Mouse (Mus musculus): ENCODE measurements around the gene Tspan17. TPM values are rescaled to one million over a fixed set of nuclear protein-coding genes. Genes with fewer than 3 reads are reported as not detected.
"Not testable (repeated sequence)": the region's sequence is repeated elsewhere in the genome, so short reads cannot be mapped to it uniquely, and the experiment has no call there.

Gene Tspan17
- polyA plus RNA-seq, 1 experiment from 2014 or later, result 80.8 TPM

DNA sequence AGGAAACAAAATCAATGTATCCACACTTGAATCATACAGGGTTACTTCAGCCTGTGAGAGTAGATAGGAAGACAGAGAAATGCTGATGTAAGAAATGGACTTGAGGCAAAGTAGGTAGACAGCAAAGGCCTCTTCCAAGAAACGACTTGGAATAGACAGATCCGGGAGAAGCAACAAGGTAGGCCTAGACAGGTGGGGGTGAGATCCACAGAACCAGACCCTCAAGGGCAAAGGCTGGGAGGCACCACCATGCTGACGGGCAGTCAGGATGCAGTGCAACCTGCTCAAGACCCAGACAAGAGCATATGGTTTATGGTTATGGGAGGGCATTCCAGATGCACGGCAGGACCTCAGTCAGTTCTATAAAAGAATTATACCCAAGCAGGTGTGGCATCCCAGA is 22.2 kb upstream of the Tspan17 start:
- Histone ChIP-seq H3K9ac (no peak overlapping the region), H3K4me2 (peak overlapping the region; percentile 70; the same call in 1 of the 2 replicates), H3K4me3 (no peak overlapping the region), H3K9me3 (no peaks in the 10 kb centered on the region), H3K36me3 (no peaks in the 10 kb centered on the region), H3K27me3 (peaks cover 56% of the 10 kb centered on the region), H3K27ac (replicated peaks) (no peak overlapping the region), H3K4me1 (replicated peaks) (peaks cover 22% of the 10 kb centered on the region)
- ATAC-seq (ENCODE audit: low read depth), result no peak
- WGBS, result 72% methylated on average over 4 of the region's 4 CpGs

DNA sequence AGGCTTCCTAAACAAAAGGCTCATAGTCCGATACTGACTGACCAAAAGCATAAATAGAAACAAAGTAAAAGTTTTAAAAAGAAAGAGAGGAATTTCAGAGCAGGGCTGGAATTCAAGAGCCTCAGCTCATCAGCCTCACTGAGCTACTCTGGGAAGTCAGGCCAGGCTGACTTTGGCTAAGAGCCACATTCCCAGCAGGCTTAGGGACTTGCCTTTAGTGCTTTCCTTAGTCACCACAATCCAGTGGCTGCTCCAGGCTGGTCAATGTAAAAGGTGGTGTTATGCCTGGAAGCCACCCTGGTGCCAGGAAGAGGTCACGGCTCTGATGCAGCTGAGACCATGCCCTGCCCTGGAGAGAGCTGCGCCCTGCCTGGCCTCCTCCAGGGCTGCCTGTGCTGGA is 8.6 kb upstream of the Tspan17 start:
- Histone ChIP-seq H3K36me3 (no peaks in the 10 kb centered on the region), H3K9ac (no peak overlapping the region), H3K27ac (replicated peaks) (no peak overlapping the region), H3K4me2 (no peak overlapping the region), H3K4me1 (replicated peaks) (0 out of 2 replicates have a peak, but pooled peaks cover 3% of the 10 kb centered on the region), H3K27me3 (no peaks in the 10 kb centered on the region), H3K9me3 (no peaks in the 10 kb centered on the region), H3K4me3 (no peak overlapping the region)
- no peak for ATAC-seq (ENCODE audit: low read depth)
- 78% methylated on average over 3 of the region's 3 CpGs for WGBS

DNA sequence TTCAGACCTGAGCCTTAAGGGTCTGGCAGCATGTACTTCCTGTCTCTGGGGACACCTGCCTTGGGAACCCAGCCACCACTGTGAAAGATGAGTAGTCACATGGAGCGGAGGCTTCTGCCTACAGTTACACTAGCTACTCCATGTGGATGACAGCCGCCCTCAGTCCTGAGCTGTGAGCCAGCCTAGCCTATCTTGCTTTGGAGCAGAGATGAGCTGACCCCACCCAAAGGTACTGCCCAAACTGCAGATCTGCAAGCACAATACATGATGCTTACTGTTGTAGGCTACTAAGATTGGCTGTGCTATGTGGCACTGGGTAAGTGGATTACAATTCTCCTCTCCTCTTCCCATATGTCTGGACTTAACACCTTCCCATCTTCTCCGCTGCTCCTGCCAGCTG is 8.1 kb upstream of the Tspan17 start:
- Histone ChIP-seq H3K9me3 (no peaks in the 10 kb centered on the region), H3K36me3 (no peaks in the 10 kb centered on the region), H3K4me1 (replicated peaks) (0 out of 2 replicates have a peak, but pooled peaks cover 3% of the 10 kb centered on the region), H3K4me3 (no peak overlapping the region), H3K9ac (no peak overlapping the region), H3K27ac (replicated peaks) (no peak overlapping the region), H3K4me2 (no peak overlapping the region), H3K27me3 (no peaks in the 10 kb centered on the region)
- peak; percentile 59 for ATAC-seq (ENCODE audit: low read depth)
- WGBS, result 90% methylated on average over 3 of the region's 3 CpGs

GRCm38 (mm10) chr13:54783235-54783634 is 5.9 kb upstream of the Tspan17 start:
- Histone ChIP-seq H3K4me3 (no peak overlapping the region), H3K9me3 (no peaks in the 10 kb centered on the region), H3K27ac (replicated peaks) (no peak overlapping the region), H3K4me1 (replicated peaks) (0 out of 2 replicates have a peak, but pooled peaks cover 3% of the 10 kb centered on the region), H3K4me2 (no peak overlapping the region), H3K27me3 (no peaks in the 10 kb centered on the region), H3K36me3 (no peaks in the 10 kb centered on the region), H3K9ac (no peak overlapping the region)
- 30% methylated on average over 2 of the region's 2 CpGs for WGBS
- ATAC-seq (ENCODE audit: low read depth), result no peak

- Histone ChIP-seq H3K4me3 (no peak within 1 kb of the TSS), H3K9ac (no peak within 1 kb of the TSS), H3K9me3 (no peaks in the 10 kb centered on the region), H3K27me3 (no peaks in the 10 kb centered on the region), H3K4me1 (replicated peaks) (peaks cover 3% of the 10 kb centered on the region; the same call in 1 of the 2 replicates), H3K36me3 (no peaks in the 10 kb centered on the region), H3K4me2 (no peak within 1 kb of the TSS), H3K27ac (replicated peaks) (no peak within 1 kb of the TSS)
- ATAC-seq (ENCODE audit: low read depth), result no peak
- WGBS, result 87% methylated on average over 4 of the region's 4 CpGs
Measured at GRCm38 (mm10) chr13:54783698-54784097, 5.5 kb upstream of the Tspan17 start, which contains the start of gene Eif4e1b. Eif4e1b (plus strand) TSS chr13:54783998.

DNA sequence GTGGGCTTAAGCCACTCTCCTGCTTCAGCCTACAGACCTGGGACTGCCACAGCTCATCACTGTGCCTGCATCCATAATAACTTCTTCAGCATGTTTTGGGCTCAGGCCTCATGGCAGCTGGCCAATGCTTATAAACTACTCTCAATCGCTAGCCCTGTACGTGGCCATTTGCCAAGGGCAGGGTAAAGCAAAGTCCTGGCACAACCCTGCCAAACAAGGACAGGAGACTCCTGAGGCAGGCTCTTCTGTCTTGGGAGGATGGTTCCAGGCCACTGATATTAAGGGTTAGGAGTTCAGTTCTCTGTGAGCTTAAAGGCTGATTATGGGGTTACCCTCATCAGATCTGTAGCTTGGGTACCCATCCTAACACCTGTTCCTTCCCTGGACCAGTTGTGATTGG is 1.6 kb upstream of the Tspan17 start:
- ATAC-seq (ENCODE audit: low read depth), result not testable (repeated sequence)
- 56% methylated on average over 2 of the region's 2 CpGs for WGBS

DNA sequence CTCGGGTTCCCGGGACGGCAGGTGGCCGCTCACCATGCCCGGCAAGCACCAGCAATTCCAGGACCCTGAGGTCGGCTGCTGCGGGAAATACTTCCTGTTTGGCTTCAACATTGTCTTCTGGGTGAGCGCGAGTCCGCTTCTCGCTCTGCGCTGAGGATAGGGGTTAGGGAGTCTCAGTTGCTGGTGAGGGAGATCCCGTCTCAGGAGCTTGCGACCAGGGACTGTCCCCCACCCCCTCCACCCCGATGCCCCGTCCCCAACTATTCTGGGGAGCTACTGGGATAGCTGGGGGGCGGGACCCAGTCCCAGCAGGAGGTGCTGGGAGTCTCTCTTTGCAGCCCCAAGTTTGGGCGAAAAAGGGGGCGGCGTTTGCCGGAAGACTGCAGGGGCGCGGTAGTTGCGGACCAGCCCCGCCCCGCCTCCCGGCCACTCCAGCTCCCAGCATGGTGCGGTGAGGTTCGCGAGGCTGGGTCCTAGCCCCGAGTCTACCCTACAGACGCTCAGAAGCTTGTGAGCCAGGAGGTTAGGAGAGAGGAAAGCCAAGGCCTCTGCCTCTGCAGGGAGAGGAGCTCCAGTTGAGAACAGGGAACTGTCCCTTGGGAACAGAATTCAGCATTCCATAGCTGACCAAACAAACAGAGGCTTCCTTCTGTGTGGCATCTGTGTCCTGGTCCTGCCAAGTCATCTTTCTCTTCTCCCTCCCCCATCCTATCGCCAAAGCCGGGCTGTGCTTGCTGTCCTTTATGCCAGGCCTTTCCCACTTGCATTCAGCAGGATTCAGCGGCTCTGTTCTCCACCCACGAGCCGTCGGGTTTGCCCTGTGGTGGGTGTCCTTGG is 602 bp downstream of the Tspan17 start:
- H3K9me3 ChIP-seq, result no peaks in the 10 kb centered on the region
- 1% methylated on average over 38 of the region's 38 CpGs for WGBS
- peak overlapping the region; percentile 67 for H3K9ac ChIP-seq
- H3K4me1 ChIP-seq (replicated peaks), result peaks cover 20% of the 10 kb centered on the region
- peak overlapping the region; percentile 57 for H3K4me3 ChIP-seq
- H3K36me3 ChIP-seq, result no peaks in the 10 kb centered on the region
- peak overlapping the region; percentile 94 for H3K4me2 ChIP-seq
- H3K27ac ChIP-seq (replicated peaks), result peak overlapping the region; percentile 46
- H3K27me3 ChIP-seq, result peaks cover 16% of the 10 kb centered on the region
- ATAC-seq (ENCODE audit: low read depth), result peak; percentile 49

More for the DNA sequence above, 1.6 kb upstream of the Tspan17 start:
- not testable (repeated sequence) for H3K4me2 ChIP-seq; H3K4me3 ChIP-seq; H3K36me3 ChIP-seq; H3K9ac ChIP-seq; H3K27ac ChIP-seq (replicated peaks); H3K9me3 ChIP-seq
- H3K4me1 ChIP-seq (replicated peaks), result peaks cover 20% of the 10 kb centered on the region
- peaks cover 16% of the 10 kb centered on the region for H3K27me3 ChIP-seq

DNA sequence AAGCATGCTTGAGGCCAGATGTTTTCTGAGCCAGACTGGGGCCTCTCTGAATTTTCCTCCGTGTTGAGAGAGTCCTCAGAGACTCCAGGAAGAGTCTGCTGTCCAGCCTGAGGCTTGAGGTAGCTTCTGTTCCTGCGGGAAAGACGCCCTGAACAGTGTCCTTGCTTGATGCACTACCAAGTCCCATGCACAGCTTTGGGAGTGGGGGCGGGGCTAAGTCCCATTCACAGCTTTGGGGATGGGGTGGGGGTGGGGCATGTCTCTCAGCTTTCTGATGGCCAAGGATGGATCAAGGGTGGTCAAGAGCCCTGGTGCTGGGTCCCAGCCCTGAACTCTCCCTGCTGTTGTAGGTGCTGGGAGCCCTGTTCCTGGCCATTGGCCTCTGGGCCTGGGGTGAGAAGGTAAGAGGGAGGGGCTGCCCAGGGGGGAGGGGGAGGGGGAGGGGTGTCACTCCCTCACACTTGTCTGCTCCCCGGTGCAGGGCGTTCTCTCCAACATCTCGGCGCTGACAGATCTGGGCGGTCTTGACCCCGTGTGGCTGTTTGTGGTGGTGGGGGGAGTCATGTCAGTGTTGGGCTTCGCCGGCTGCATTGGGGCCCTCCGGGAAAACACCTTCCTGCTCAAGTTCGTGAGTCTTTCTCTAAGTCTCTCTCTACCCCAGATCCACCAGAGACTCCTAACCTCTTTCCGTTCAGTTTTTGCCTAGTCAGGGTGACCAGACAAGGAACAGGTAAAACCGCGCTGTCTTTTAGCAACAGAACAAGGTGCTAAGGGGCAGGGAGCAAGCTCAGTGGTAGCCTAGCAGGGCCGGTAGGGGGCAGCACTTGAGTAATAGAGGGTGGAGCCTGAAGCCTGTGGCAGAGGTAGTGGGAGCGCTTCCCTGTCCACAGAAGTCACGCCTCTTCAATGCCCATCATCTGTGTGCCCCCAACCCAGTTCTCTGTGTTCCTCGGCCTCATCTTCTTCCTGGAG is 3.4 kb downstream of the Tspan17 start:
- WGBS, result 27% methylated on average over 18 of the region's 21 CpGs
- no peak overlapping the region for H3K27ac ChIP-seq (replicated peaks)
- no peaks in the 10 kb centered on the region for H3K36me3 ChIP-seq
- H3K4me2 ChIP-seq, result no peak overlapping the region
- ATAC-seq (ENCODE audit: low read depth), result no peak
- no peak overlapping the region for H3K4me3 ChIP-seq
- H3K9me3 ChIP-seq, result no peaks in the 10 kb centered on the region
- peaks cover 16% of the 10 kb centered on the region for H3K27me3 ChIP-seq
- H3K4me1 ChIP-seq (replicated peaks), result peaks cover 20% of the 10 kb centered on the region
- no peak overlapping the region for H3K9ac ChIP-seq

DNA sequence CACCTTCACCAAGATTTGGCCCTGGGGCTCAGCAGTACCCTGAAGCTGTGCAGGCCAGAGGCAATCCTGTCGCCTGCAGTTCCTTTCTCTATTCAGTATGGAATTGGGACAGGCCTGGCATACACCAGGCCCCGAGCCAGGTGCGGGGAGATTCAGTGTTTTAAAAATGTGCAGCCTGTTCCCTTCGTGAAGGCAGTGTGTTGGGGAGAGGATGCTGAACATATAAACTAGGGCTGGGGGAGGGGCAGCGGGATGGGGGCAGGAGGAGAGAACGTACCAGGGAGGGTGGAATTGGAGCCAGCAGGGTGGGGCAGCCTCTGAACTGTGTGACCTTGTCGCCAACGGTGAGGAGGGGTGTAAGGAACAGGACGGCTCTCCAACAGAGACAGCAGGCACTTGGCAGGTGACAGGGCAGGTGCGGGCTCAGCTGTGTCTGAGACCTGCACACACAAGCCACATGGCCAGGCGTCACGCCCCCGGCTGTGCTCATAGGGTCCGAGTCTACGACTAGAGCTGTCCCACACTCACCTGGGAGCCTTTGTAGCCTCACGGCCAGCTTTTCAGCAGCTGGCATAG is 4.9 kb downstream of the Tspan17 start:
- ATAC-seq (ENCODE audit: low read depth), result no peak
- H3K4me2 ChIP-seq, result no peak overlapping the region
- H3K4me1 ChIP-seq (replicated peaks), result peaks cover 20% of the 10 kb centered on the region
- no peaks in the 10 kb centered on the region for H3K36me3 ChIP-seq
- H3K9me3 ChIP-seq, result no peaks in the 10 kb centered on the region
- H3K27me3 ChIP-seq, result peaks cover 32% of the 10 kb centered on the region
- 80% methylated on average over 16 of the region's 16 CpGs for WGBS
- H3K9ac ChIP-seq, result no peak overlapping the region
- no peak overlapping the region for H3K27ac ChIP-seq (replicated peaks)
- no peak overlapping the region for H3K4me3 ChIP-seq

DNA sequence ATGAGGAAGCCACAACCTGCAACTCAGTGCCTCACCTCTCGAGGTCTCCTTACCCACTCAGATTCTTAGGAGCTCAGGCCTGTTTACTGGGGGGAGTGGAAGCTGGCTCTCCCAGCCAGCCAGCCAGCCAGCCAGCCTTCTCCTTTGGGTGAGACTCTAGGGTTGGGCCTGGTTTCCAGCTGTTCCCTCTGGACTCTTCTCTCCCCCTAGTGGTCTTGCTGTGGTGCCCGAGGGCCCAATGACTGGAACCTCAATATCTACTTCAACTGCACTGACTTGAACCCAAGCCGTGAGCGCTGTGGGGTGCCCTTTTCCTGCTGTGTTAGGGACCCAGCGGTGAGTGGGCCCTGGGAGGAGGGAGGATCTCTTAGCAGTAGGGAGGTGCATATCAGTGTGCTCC is 5.7 kb downstream of the Tspan17 start:
- Histone ChIP-seq H3K4me2 (no peak overlapping the region), H3K9me3 (no peaks in the 10 kb centered on the region), H3K27ac (replicated peaks) (no peak overlapping the region), H3K9ac (no peak overlapping the region), H3K27me3 (peaks cover 32% of the 10 kb centered on the region), H3K4me1 (replicated peaks) (peaks cover 14% of the 10 kb centered on the region), H3K4me3 (no peak overlapping the region), H3K36me3 (no peaks in the 10 kb centered on the region)
- no peak for ATAC-seq (ENCODE audit: low read depth)
- WGBS, result 53% methylated on average over 5 of the region's 5 CpGs

DNA sequence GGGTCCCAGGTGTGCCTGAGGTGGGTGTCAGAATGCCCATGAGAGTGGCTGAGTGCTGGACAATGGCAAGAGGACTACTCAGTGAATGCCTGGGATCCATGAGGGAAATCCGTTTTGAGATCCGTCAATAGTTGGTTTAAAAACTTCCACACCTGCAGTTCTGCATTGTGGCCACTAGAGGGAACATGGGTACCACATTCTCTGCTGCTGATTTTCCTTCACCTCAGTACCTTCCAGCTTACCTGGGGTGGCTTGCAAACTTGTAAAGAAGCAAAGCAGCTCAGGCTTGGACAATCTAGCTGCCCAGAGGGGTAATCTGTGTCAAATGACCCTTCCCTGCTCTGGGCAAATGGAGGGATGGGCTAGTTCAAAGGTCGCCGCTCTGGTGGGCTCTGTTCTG is 8.2 kb downstream of the Tspan17 start:
- H3K27ac ChIP-seq (replicated peaks), result no peak overlapping the region
- H3K27me3 ChIP-seq, result peaks cover 15% of the 10 kb centered on the region; the same call in 1 of the 2 replicates
- H3K36me3 ChIP-seq, result no peaks in the 10 kb centered on the region
- H3K4me2 ChIP-seq, result no peak overlapping the region
- no peak overlapping the region for H3K4me3 ChIP-seq
- H3K4me1 ChIP-seq (replicated peaks), result 0 out of 2 replicates have a peak, but pooled peaks cover 2% of the 10 kb centered on the region
- ATAC-seq (ENCODE audit: low read depth), result no peak
- 42% methylated on average over 4 of the region's 4 CpGs for WGBS
- H3K9me3 ChIP-seq, result no peaks in the 10 kb centered on the region
- no peak overlapping the region for H3K9ac ChIP-seq

All from neural tube, embryonic 13.5 days (tissue).